Mouse (Mus musculus) testis, adult 2 months (tissue): ENCODE data around the gene Cys1. TPM values are rescaled to one million over a fixed set of nuclear protein-coding genes. Genes with fewer than 3 reads are reported as not detected.

Source experiments
- H3K27ac ChIP-seq: fragments of 200-500 bp; 2 replicates; pipeline ENCODE4 v1.5.1; 2012; ENCODE audit warnings: low read depth, low read length; ENCODE audit not compliant: control insufficient read depth, insufficient read depth
- H3K27me3 ChIP-seq: fragments of 200-500 bp; 2 replicates; pipeline ENCODE4 v1.6.1; 2012; ENCODE audit warnings: mild to moderate bottlenecking, low read length, moderate library complexity; ENCODE audit not compliant: control insufficient read depth, insufficient read depth
- H3K36me3 ChIP-seq: fragments of 200-500 bp; 2 replicates; pipeline ENCODE4 v1.6.1; 2012; ENCODE audit warnings: mild to moderate bottlenecking, low read length; ENCODE audit not compliant: control insufficient read depth, insufficient read depth
- H3K4me1 ChIP-seq: fragments of 200-500 bp; 2 replicates; pipeline ENCODE4 v1.6.1; 2012; ENCODE audit warnings: low read length; ENCODE audit not compliant: control insufficient read depth, insufficient read depth
- H3K4me3 ChIP-seq: fragments of 200-500 bp; 2 replicates; pipeline ENCODE4 v1.5.1; 2012; ENCODE audit warnings: low read depth, mild to moderate bottlenecking, low read length, moderate library complexity, mixed read lengths; ENCODE audit not compliant: control insufficient read depth
- CTCF ChIP-seq: fragments of 200-500 bp; IDR thresholded peaks from 2 replicates; pipeline ENCODE4 v1.5.1; 2012; ENCODE audit warnings: low read depth, mild to moderate bottlenecking, inconsistent platforms, low read length, moderate library complexity; ENCODE audit not compliant: control insufficient read depth, insufficient read depth, insufficient replicate concordance
- POLR2A ChIP-seq: fragments of 200-500 bp; IDR thresholded peaks from 2 replicates; pipeline ENCODE4 v1.6.1; 2012; ENCODE audit warnings: low read depth, mild to moderate bottlenecking, inconsistent platforms, low read length, moderate library complexity; ENCODE audit not compliant: control insufficient read depth
- polyA plus RNA-seq: library from polyadenylated mRNA; depleted of rRNA; stranded (reverse); fragments of >200 nt; gene quantifications from 2 replicates; pipeline ENCODE4 v1.2.3, GENCODE M21; 2012

Gene Cys1
- polyA plus RNA-seq, 1 experiment = 1.7 TPM

DNA sequence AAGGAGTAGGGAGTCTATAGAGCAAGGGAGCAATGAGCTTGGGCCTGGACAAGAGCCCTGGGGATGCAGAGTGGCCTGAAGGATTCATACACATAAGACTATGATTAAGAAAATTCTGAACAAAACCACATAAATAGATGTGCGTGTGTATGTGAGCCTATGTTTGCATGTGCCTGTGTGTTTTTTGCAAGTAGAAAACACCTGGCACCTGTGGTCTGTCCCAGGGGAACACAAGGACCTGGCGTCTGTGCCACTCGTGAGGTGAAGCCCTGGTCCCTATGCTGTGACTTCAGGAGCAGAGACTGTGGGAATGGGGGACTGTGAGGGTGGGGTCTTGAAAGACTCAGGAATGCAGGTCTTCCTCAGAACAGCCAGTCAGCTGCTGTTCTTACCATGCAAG, 47.0 kb downstream of the Cys1 start:
- TF ChIP-seq POLR2A (no peak), CTCF (no peak)
- Histone ChIP-seq H3K36me3 (no peaks in the 10 kb centered on the region), H3K4me3 (no peak overlapping the region), H3K27ac (no peak overlapping the region), H3K4me1 (no peaks in the 10 kb centered on the region), H3K27me3 (no peaks in the 10 kb centered on the region)

DNA sequence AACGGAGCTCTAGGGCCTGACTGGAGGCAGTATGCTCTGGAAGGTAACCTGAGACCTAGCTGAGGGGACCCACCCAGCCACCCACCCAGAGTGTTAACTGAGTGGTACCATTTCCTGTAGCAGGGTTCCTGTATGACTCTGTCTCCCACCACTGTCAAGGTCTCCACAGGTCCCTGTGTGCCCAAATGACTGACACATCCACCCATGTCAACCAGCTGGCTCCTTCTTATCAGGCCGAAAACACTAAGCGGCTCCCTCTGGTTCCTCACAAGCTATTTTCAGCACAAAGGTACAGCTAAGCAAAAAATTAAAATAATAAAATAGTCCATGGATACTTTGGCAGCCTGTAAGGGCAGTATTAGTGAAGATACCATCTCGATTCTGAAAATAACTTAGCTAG, 47.4 kb downstream of the Cys1 start:
- no peaks in the 10 kb centered on the region for H3K4me1 ChIP-seq
- TF ChIP-seq CTCF (no peak), POLR2A (no peak)
- no peaks in the 10 kb centered on the region for H3K27me3 ChIP-seq
- no peak overlapping the region for H3K4me3 ChIP-seq
- no peak overlapping the region for H3K27ac ChIP-seq
- no peaks in the 10 kb centered on the region for H3K36me3 ChIP-seq

DNA sequence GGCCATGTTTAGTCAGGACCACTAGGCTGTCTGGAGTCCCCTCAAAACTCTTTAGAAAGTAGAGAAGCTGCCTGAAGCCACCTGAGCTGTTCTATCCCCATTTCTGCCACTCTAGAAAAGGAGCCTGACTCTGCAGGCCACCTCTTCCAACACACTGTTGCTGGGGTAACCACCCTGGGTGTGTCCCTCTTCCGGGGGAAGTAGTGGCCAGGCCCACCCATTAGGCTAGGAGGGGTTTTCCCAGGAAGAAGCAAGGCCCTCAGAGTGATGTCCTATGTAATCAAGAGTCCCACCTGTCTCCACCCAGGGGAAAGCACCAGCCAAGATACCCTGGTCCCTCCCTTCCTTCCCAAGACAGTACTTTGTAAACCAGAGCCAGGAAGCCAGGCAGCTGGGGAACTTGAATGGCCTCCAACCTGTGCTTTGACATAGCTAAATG, 47.8 kb downstream of the Cys1 start:
- TF ChIP-seq POLR2A (no peak), CTCF (no peak)
- Histone ChIP-seq H3K27me3 (no peaks in the 10 kb centered on the region), H3K36me3 (no peaks in the 10 kb centered on the region), H3K4me1 (no peaks in the 10 kb centered on the region), H3K27ac (no peak overlapping the region), H3K4me3 (no peak overlapping the region)

DNA sequence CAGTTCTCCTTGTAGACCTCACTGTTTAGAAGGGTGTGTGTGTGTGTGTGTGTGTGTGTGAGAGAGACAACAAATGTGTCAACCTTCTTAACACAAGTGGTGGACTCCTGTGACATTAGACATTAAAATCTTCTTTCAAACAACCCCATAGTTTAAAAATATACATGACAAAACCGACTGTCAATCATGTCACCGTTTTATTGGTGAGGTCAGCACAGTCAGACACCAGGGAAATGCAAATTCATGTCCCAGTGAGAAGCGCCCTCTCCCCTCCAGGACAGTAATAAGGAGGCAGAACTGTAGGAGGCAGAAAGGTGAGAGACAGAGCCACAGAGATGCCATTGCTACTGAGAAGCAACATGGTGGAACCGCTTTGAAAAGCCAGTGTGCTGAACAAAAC, 49.2 kb downstream of the Cys1 start:
- no peak overlapping the region for H3K27ac ChIP-seq
- H3K4me1 ChIP-seq = no peaks in the 10 kb centered on the region
- no peaks in the 10 kb centered on the region for H3K36me3 ChIP-seq
- no peaks in the 10 kb centered on the region for H3K27me3 ChIP-seq
- no peak for TF ChIP-seq CTCF
- TF ChIP-seq POLR2A = no peak
- H3K4me3 ChIP-seq = peak overlapping the region; percentile 33

DNA sequence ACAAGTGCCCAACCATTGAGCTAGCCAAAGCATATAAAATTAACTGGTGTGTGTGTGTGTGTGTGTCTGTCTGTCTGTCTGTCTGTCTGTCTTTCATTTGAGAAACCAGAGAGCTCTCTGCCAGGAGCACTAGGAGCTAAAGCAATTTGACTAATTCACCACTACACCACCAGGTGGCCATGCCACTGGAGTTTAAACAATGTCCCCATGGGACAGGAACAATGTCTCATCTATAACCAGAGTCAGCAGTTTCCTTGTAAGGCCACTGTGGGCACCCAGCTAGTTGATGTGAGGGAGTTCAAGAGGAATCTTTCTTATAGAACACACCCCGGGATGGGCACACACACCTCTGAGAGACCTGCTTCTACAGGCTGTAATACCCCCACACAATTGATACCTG, 51.4 kb downstream of the Cys1 start:
- Histone ChIP-seq H3K4me1 (no peaks in the 10 kb centered on the region), H3K36me3 (no peaks in the 10 kb centered on the region), H3K4me3 (no peak overlapping the region), H3K27ac (no peak overlapping the region), H3K27me3 (no peaks in the 10 kb centered on the region)
- TF ChIP-seq CTCF = no peak
- no peak for TF ChIP-seq POLR2A

DNA sequence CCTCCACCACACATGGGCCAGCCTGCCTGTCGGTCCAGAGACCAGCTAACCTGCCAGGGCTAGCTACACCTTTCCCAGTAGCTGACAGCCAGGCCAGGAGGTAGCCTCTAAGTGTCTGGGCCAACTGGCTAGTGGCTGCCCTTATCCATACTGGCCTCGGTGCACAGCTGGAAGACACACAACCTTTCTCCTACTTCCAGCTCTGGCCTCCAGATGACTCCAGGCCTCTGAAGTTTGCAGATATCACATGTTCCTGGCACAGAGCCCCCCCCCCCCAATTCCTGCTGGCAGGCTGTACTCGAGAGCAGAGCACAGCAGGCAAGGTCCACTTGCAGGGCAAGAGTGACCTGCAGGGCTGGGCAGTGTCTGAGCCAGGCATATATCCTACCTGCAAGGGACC, 54.4 kb downstream of the Cys1 start:
- Histone ChIP-seq H3K27me3 (no peaks in the 10 kb centered on the region), H3K27ac (no peak overlapping the region), H3K4me3 (no peak overlapping the region), H3K36me3 (no peaks in the 10 kb centered on the region), H3K4me1 (no peaks in the 10 kb centered on the region)
- TF ChIP-seq CTCF (no peak), POLR2A (no peak)

DNA sequence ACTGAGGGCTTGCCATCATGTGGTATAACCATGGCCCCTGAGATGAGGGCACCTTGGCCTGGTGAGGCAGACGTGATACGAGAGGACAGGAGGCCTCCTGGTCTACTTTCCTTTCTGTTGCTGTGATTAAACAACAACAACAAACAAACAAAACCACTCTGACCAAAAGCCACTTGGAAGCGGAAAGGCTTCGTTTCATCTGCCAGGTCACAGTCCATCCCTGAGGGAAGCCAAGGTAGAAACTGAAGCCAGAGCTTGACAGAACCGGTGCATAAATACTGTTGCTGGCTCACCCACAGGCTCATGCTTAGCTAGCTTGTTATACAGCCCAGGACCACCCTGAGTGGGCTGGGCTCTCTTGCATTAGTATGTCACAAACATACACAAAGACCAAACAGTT, 55.2 kb downstream of the Cys1 start:
- TF ChIP-seq CTCF = no peak
- no peak for TF ChIP-seq POLR2A
- H3K4me3 ChIP-seq = no peak overlapping the region
- no peaks in the 10 kb centered on the region for H3K4me1 ChIP-seq
- H3K36me3 ChIP-seq = no peaks in the 10 kb centered on the region
- no peak overlapping the region for H3K27ac ChIP-seq
- no peaks in the 10 kb centered on the region for H3K27me3 ChIP-seq

DNA sequence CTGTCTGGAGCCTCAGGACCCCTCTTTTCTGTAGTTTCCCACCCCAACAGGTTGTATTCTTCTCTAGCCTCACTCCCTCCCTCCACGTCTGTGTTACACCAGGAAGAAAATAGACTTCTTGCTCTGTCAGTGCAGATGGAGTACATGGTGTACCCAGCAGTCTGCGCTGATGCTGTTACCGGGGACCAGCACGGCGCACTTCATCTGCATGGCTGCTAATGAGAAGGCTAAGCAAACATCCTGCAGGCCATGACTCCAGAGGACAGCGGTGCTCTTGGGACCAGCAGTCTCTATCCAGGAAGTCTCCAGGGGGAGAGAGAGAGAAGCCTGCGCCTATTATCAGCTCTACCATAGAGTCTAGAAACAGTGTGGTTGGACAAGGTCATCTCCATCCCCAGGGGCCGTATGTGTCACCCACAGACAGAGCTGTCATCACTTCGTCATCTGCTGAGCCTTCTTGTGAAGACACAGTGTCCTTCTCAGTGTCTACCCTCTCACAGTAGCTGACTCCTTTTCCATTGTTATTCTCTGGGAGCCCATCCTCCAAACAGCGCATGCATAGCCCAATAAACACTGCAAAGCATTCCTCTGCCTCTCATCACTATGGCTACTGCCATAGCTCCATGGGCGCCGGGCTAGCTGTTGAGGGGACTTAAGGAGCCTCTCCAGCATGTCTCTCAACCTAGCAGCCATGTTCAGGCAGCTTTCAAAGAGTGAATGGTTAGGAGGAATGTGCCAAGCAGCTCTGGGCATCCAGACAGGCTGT, 57.9 kb downstream of the Cys1 start:
- H3K36me3 ChIP-seq = no peaks in the 10 kb centered on the region
- H3K4me3 ChIP-seq = no peak overlapping the region
- TF ChIP-seq CTCF (no peak), POLR2A (no peak)
- H3K4me1 ChIP-seq = peaks cover 3% of the 10 kb centered on the region
- no peaks in the 10 kb centered on the region for H3K27me3 ChIP-seq
- no peak overlapping the region for H3K27ac ChIP-seq
